Mouse (Mus musculus) CD8-positive naive resting alpha-beta T cell, adult 2 months (primary cell): ENCODE results near the gene Gm12253.

Source experiments
- DNase-seq, 2 experiments: peaks; one replicate each; pipeline ENCODE4 v3.0.0; 2022; ENCODE audit warnings: low read depth in 2 of 2, low spot score in 2 of 2

The Gm12253 gene

DNA sequence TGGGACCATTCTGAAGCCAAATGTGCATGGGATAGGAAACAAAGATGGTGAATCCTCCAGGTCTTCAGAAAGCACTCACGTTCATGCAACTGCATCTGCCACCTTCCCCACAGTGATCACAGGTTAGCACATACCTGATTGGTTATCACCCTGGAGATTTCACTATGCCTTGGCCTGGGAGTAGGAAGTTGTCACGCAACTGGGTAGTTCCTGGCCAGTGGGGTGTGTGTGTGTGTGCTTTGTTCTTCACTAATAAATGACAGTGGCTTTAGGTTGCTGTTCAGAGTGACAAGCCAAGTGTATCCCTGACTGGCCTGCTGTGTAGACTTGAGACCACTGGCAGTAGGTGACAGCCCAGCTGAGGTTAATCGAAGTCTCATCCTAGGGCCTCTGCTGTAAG, at the start of gene Gm12253:
Gene Gm12253 (plus strand): TSS at position 301 of the 400 bp plus-strand sequence.
- DNase-seq, result no peak

DNA sequence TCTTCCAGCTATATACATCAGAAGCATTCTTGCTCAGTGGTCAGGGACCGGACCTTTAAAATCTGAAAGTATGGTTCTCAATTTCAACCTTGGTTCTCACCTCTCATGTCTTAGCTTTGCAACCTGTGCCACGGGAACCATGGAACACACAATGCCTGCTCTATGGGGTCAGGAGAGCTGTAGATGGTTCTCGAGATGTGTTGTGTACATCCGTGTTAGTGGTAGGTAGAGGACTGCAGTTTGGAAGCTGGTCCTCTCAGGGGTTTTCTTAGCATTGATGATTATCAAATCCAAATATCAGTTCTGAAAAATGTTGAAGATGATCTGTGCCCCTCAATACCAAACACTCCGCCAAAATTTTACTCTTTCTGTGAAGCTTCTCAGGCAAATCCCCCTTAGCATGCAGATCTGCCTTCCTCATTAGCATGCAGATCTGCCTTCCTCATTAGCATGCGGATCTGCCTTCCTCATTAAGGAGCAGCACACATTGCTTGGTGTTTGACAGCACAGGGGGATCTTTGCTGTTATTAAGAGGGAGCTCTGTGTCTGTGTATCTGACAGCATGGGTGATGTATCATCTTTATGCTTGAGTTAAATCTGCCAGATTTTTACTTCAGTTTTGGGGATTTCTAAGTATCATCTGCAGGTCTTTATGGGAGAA, 32.2 kb upstream of the Gm12253 start:
- no peak for DNase-seq

DNA sequence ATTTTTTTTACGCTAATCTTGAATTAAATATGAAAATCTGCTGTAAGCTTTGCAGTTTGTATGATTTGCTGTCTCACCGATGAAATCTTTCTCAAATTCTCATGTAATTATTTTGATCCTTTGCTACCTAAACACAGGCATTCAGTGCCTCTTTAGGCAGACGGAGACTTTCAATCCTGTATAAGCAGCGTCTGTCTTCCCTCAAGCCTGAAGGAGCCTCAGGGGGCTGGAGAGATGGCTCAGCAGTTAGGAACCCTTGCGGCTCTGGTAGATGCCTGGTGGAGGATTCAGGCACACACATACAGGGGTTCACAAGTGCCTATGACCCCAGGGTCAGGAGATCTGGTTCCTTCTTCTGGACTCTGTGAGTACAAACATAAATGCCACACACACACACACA, 31.7 kb upstream of the Gm12253 start:
- DNase-seq, result no peak

DNA sequence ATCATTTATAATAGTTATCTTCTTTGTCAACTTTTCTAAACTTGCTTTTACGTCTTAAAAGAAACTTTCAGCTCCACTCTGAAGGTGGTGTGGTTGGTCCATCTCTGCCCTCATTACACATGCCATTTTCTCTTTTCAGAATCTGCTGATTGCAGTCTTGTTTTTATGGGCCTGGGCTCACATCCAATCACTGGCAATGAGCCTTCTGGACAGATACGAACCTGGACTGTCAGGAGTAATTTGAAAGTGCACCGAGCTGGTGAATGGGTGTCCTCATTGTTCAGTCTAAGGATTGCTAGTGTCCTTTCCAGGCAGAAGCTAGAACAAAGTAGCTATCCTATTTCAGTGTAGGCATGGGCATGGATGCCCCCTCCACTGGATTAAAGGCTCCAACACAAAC, 24.3 kb upstream of the Gm12253 start:
- DNase-seq, result no peak

DNA sequence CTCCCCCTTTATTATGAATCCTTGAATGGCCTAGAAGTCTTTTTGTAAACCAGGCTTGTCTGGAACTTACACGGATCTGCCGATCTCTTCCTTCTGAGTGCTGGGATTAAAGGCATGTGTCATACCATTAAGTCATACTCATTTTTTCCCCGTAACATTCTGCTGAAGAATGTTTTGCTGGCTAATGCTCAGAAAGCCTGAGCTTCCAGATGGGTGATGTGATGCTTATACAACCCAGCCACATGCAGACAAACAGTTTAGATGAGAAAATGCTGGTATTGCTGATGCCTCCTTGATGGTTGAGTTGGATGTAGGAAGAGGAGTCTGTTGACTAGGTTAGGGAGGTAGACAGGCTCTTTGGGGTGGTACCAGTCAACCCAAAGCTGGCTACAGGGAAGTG, 14.0 kb upstream of the Gm12253 start:
- DNase-seq, result no peak

DNA sequence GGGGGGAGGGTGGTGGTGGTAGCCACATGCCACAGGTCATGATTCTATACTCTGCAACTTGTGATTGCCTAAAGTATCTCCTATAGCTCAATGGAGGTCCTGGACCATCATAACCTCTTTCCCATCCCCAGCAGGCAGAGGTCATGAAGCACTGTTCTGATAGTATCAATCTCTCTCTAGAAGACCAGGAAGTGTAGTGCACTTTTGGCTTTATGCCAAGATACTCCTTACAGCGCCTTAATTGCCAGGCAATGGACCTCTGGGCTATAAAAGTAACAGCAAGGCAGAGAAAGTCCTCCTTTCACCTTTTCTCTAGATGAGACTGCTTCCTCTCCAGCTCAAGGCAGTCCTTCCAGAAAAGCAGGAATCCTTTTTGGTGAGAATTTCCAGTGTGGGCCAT, 11.5 kb upstream of the Gm12253 start, which contains the start of gene 1810065E05Rik:
Gene 1810065E05Rik (plus strand): TSS at position 297 of the 400 bp plus-strand sequence.
- no peak for DNase-seq

DNA sequence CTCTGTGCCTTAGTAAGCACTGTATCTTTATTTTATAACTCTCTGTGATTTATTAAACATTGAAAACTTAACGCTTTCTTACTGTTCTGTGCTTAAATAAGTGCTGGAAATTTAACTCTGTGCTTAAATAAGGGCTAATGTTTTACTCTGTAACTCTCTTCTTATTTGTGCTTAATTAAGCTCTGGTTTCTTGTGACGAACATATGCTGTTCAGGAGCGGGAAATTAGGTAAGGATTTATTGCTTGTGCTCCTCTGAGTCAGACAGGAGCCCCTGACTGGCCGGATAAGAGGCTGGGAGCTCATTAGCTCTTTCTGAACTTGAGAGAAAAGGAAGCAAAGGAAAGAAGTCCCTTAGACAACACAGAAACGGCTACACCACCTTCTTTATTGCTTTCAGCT, 5.5 kb downstream of the Gm12253 start:
- no peak for DNase-seq

DNA sequence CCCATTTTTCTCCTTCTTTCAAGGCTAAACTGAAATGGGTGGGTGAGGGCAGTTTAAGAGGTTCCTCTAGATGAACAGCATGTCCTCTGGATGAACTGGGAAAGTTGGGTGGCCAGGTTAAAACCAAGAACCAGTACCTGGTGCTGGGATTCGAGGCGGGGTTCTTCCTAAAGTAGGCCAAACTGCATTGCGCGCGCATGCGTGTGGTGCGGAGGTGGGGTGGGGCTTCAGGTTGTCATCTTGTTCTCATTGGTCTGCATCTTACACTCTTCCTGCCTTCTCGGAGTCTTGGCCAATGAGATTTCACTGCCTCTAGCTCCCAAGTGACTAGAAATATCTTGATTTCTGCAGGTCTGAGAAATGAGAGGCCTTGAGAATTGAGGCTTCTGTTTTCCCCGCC, 20.4 kb downstream of the Gm12253 start, which contains the start of gene Lypd9:
Gene Lypd9 (minus strand): TSS at position 165 of the 400 bp plus-strand sequence.
- DNase-seq, result no peak

DNA sequence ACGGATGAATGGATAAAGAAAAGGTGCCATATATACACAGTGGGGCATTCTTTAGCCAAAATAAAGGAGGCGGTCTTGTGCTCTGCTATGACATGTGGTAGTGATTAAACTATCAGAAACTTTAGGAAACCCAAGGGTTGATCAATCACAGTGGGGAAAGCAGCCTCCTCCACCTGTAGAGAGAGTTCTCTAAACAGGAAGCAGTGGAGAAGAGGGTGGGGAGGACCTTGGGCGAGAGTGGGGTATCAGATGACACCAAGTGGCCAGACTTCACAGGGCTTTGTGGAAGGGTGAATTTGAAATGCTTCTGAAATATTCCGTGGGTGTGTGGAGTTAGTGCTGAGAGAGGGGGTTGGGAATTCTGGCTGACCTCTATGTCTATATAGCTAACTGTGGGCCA, 21.2 kb downstream of the Gm12253 start:
- DNase-seq, result no peak

DNA sequence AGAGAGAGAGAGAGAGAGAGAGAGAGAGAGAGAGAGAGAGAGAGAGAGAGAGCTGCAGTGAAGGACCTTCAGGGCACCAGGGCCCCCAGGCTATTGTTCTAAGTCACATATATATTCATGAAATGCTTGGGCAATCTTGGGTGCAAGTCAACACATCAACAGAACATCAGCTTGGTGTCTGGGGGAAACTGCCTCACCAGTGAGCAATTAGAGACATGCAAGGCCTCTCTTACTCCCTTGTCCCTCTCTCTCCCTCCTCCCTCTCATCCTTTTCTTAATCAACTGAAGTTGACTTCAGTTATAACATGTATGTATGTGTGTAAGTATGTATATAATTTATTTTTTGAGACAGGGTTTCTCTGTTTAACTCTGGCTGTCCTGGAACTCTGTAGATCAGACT, 29.8 kb downstream of the Gm12253 start, which contains the start of gene Olfr30:
Gene Olfr30 (minus strand): TSS at position 101 of the 400 bp plus-strand sequence.
- DNase-seq, result no peak
